Mouse (Mus musculus) spleen, embryonic (tissue): ENCODE results near the gene 1810009A15Rik.

Experiments used
- CTCF ChIA-PET: fragments of 350-600 bp; sonication (Branson Sonifier 250); formaldehyde crosslinking; loops from one replicate; lab custom pipeline; 2022; lab: Charles Lee

The 1810009A15Rik gene

GRCm38 (mm10) chr19:8919000-8919399, 30.3 kb downstream of the 1810009A15Rik start:
- CTCF ChIA-PET: no interaction called here

DNA sequence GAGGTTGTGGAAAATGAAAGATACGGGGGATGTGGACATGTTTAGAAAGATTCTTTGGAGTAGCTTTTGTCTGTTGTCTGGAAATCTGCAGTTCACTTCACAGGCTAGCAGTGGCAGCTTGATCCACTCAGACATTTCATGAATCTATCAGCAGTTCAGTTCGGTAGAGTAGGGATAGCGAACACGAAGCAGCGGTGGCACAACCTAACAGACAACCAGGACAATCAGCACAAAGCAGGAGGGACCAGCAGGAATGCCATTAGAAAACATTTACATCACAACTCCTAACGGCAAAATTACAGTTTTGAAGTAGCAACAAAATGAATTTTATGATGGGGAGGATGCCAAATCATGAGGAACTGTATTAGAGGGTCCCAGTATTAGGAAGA, 31.0 kb downstream of the 1810009A15Rik start:
- CTCF ChIA-PET: interaction anchor here (0.9 kb wide), 1 partner anchor 10 kb away, joined by 5 read pairs; the partner anchor contains the start of genes Eml3 and Rom1

DNA sequence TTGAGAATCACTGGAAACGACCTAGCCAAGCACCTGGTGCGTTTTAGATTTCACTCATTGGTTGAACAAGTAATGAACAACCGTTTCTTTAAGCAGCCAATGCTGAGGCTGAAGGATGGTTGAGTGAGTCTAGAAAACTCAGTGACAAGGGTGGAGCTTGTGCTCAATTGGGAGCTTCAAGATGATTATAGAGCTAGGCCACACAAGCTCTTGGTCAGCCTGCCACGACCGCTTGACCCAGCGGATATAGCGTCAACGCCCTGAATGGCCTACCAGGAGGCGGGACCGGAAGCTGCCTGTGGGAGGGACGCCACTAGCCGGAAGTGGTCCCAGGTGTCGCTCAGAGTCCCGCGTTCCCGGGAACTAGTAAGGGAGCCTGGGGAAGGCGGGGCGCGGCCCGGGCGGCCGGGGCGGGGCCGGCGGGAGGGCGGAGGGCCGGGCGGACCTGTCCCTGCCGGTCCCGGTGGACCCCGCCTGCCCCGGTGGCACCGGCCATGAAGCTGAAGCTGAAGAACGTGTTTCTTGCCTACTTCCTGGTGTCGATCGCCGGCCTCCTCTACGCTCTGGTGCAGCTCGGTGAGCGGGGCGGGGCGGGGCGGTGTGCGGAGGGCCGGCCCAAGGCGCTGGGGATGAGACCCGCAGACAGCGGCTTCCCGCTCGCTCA, 31.6 kb downstream of the 1810009A15Rik start, which contains the start of gene B3gat3:
B3gat3 (plus strand) TSS at position 302 of the 664 bp plus-strand sequence.
- CTCF ChIA-PET: interaction anchor here (0.9 kb wide), 1 partner anchor 9 kb away, joined by 5 read pairs; the partner anchor contains the start of genes Eml3 and Rom1

GRCm38 (mm10) chr19:8920836-8921291, 32.2 kb downstream of the 1810009A15Rik start:
- CTCF ChIA-PET: interaction anchor here (0.7 kb wide), 1 partner anchor 118 kb away, joined by 3 read pairs; the partner anchor contains the start of gene Zbtb3

- CTCF ChIA-PET: interaction anchor here (0.7 kb wide), 3 partner anchors 24 to 119 kb away, joined by 3 read pairs; partner anchors contain the start of gene Zbtb3
Measured at GRCm38 (mm10) chr19:8921741-8922140, 33.1 kb downstream of the 1810009A15Rik start.

DNA sequence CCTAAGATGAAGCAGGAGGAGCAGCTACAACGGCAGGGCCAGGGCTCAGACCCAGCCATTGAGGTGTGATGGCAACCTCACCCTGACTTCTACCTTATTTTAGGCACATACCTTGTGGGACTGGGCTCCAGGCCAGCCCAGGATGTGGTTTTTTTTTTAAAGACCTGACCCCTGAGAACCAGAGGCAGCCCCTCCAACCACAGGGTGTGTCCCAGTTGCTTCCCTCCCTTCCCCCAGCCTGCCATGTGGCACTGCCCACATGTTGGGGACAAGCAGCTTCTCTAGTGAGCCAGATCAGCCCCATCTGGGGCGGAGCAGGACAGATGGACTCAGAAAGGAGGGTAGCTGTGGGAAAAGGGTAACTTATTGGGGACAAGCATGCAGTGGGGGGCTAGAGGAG, 38.1 kb downstream of the 1810009A15Rik start:
- CTCF ChIA-PET: interaction anchor here (0.6 kb wide), 1 partner anchor 88 kb away, joined by 8 read pairs; the partner anchor contains the start of gene Gng3

- CTCF ChIA-PET: no interaction called here
Measured at GRCm38 (mm10) chr19:8927891-8928525, 39.4 kb downstream of the 1810009A15Rik start.

DNA sequence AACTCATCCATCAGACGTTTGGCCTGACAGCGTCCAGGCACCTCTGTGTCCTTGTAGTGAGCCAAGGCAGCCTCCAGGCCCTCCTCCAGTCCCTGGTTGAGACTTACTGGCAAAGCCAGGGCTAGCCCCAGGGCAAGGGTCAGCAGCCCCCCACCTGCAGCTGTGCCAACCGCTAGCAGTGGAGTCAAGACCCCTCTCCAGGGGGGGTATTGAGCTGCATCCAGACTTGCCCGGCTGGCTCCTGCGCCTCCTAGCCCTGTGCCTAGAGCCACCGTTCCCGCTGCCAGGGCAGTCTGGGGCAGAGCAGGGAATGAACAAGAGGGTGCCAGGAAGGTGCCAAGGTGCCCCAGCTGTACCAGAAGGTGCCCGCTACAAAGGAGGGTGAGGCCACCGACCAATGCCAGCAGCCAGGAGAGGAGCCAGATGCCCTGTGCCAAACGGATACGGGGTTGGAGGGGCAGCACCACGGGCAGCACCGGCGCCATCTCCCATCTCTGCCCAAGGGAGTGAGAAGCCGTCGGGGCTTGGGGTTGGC, 40.1 kb downstream of the 1810009A15Rik start:
- CTCF ChIA-PET: interaction anchor here (0.8 to 1.0 kb wide), 2 partner anchors 9 to 23 kb away, joined by 3 to 5 read pairs; partner anchors contain the start of gene B3gat3

GRCm38 (mm10) chr19:8929224-8930088, 40.8 kb downstream of the 1810009A15Rik start, which contains the start of the genes Rom1 and Eml3:
Gene Rom1, minus strand, starts transcription at chr19:8929356.
Gene Eml3, plus strand, starts transcription at chr19:8929552.
- CTCF ChIA-PET: interaction anchor here (0.8 to 1.0 kb wide), 3 partner anchors 9 to 35 kb away, joined by 3 to 5 read pairs (median 3); partner anchors contain the start of gene B3gat3

DNA sequence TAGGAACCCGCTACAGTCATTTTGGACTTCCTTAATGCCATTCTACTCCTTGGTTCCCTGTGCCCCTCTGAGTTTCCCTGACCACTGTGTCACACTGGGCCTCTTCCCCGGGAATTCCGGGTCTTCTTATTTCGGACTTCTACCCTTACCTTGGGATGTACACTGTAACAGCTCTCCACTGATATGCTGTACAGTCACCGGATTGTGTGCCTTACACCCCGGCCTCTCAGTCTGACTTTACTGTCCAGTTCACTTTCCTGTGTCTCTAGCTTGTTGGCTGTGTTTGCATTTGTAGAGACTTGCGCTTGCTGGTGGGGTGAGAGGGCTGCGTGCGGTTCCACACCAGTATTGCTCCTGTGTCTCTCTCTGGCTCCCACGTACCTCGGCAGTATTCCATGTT, 41.5 kb downstream of the 1810009A15Rik start:
- CTCF ChIA-PET: interaction anchor here (0.6 to 1.0 kb wide), 2 partner anchors 35 to 106 kb away, joined by 3 read pairs; no protein-coding TSS in a partner anchor

DNA sequence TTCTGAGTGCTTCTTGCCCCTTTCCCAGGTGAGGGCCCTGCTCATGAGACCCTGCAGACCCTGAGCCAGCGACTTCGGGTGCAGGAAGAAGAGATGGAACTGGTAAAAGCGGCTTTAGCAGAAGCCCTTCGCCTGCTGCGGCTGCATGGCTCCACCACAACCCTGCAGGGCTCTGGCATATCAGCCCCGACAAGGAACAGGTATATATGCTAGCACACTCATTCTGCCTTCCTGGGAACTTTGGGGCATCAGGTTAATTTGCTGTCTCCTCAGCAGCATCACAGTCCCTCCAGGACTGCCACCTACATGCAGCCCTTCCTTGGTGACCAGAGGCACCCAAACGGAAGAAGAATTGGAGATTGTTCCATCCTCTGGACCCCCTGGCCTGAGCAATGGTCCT, 42.1 kb downstream of the 1810009A15Rik start:
- CTCF ChIA-PET: interaction anchor here (0.5 to 1.0 kb wide), 4 partner anchors 34 to 105 kb away, joined by 3 to 4 read pairs (median 3); no protein-coding TSS in a partner anchor

DNA sequence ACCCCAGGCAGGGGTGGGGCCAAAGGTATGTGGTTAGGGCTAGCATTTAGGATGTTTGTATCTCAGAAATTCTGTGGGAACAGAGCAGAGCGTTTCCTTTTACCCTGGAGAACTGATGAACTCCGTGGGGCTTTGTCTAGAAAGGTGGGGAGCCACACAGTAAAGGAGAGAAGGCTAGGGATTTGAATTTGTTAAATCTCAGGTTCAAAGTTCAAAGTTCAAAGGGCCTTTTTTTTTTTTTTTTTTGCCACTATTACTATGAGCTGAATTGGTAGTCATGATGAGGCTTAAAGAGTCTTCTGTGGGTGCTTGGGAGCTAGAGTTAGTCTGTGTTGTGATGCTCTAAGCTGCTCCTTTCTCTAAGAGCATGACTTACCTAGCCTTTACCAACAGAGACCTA, 48.1 kb downstream of the 1810009A15Rik start:
- CTCF ChIA-PET: interaction anchor here (0.6 to 1.0 kb wide), 3 partner anchors 16 to 1904 kb away, joined by 4 to 7 read pairs (median 4); no protein-coding TSS in a partner anchor
